ENCODE assay signal across 25 mouse cellular contexts in genomic region chr11:4545401-4545800, GRCm38 (mm10). TPM values are rescaled to one million over a fixed set of nuclear protein-coding genes. Genes with fewer than 3 reads are reported as not detected.
DNase-seq lines count a peak whose midpoint lies in the region; ATAC-seq and TF ChIP-seq lines count a peak whose summit lies in the region.
"Had no signal": no experiment of that assay in that cellular context is flagged by ENCODE, and none has a peak within 500 bp of the region (broad histone marks: within the 10 kb centered on the region; RNA-seq: fewer than 3 reads in every experiment).

No protein-coding gene starts in this region.

- no peak for TF ChIP-seq RAD21 in MEL (IDR thresholded peaks at IDR 0.05; ENCODE audit: low read depth, low read length)

- TF ChIP-seq EP300 in MEL (IDR thresholded peaks at IDR 0.05; ENCODE audit: low read depth in 1 of 2, low read length in 2 of 2) = no peak

- H3K4me1 ChIP-seq in MEL (ENCODE audit: control insufficient read depth in 1 of 2, insufficient read depth in 2 of 2, low read length in 2 of 2) = peaks cover 17 to 19% of the 10 kb centered on the region in 2 experiments
- H3K4me1 ChIP-seq in liver, embryonic 15.5 days (replicated peaks) = peaks cover 77% of the 10 kb centered on the region
- H3K4me1 ChIP-seq: hindbrain, embryonic 12.5 days; intestine, embryonic 15.5 days; neural tube, embryonic 13.5 days had no signal

- DNase-seq in A20 (ENCODE audit: low read depth, low spot score) (peak; percentile 23), MEL (ENCODE audit: low read depth, low spot score) (no peak), liver (peak; percentile 52)
- DNase-seq in right cerebral cortex, adult 2 months (ENCODE audit: low spot score in 2 of 2) = no peak
- no peak for DNase-seq in frontal cortex, postnatal 14 days (ENCODE audit: low spot score in 2 of 2)
- DNase-seq in cerebellum, adult 9-10 months = no peak
- DNase-seq: adrenal gland, postnatal 14 days; B cell, adult 2 months; gastrocnemius, postnatal 25 days; heart, adult 11 months; heart, postnatal 36 days; layer of hippocampus, postnatal 36 days; lung, embryonic 14.5 days; lung, postnatal 14 days; thymus, postnatal 4 days had no signal

- ATAC-seq in liver, embryonic 15.5 days (ENCODE audit: insufficient read depth) = no peak
- ATAC-seq: forebrain, embryonic 16.5 days; hindbrain, postnatal 0 days; intestine, embryonic 15.5 days; midbrain, embryonic 16.5 days had no signal

- no peak overlapping the region for H3K9ac ChIP-seq in MEL (ENCODE audit: control insufficient read depth, low read depth, low read length, poor library complexity, severe bottlenecking)
- peak overlapping the region; percentile 43 for H3K9ac ChIP-seq in liver, embryonic 15.5 days
- H3K9ac ChIP-seq: hindbrain, embryonic 12.5 days; intestine, embryonic 15.5 days; lung, embryonic 14.5 days; neural tube, embryonic 13.5 days had no signal

- no peaks in the 10 kb centered on the region for H3K9me3 ChIP-seq in MEL (replicated peaks; ENCODE audit: insufficient read depth, low read length)
- H3K9me3 ChIP-seq in liver, embryonic 15.5 days (replicated peaks) = no peaks in the 10 kb centered on the region
- H3K9me3 ChIP-seq: hindbrain, embryonic 12.5 days; intestine, embryonic 15.5 days; neural tube, embryonic 13.5 days had no signal

- TF ChIP-seq POLR2A in MEL (IDR thresholded peaks at IDR 0.05; ENCODE audit: control insufficient read depth in 1 of 2, insufficient read depth in 1 of 2, low read depth in 1 of 2, low read length in 2 of 2, poor library complexity in 1 of 2) = no peak

- no peaks in the 10 kb centered on the region for H3K27me3 ChIP-seq in MEL (ENCODE audit: control insufficient read depth in 1 of 2, insufficient read depth in 2 of 2, low read length in 2 of 2)
- H3K27me3 ChIP-seq in liver, embryonic 15.5 days = no peaks in the 10 kb centered on the region
- H3K27me3 ChIP-seq: hindbrain, embryonic 12.5 days; intestine, embryonic 15.5 days; neural tube, embryonic 13.5 days had no signal

- WGBS in liver, embryonic 15.5 days (ENCODE audit: insufficient replicate concordance) = 42% methylated on average over 4 of the region's 4 CpGs

- H3K27ac ChIP-seq in MEL (ENCODE audit: control insufficient read depth, low read depth, low read length) = no peak overlapping the region
- peak overlapping the region; percentile 87 for H3K27ac ChIP-seq in liver, embryonic 15.5 days (replicated peaks)
- H3K27ac ChIP-seq: hindbrain, embryonic 12.5 days; hindbrain, postnatal 0 days; intestine, embryonic 15.5 days; neural tube, embryonic 13.5 days had no signal

- TF ChIP-seq CTCF in MEL (IDR thresholded peaks at IDR 0.05 in 2 of 3, conservative IDR thresholded peaks at IDR 0.05 in 1 of 3; ENCODE audit: control insufficient read depth in 1 of 3, insufficient read depth in 1 of 3, low read depth in 2 of 3, low read length in 3 of 3, poor library complexity in 1 of 3, severe bottlenecking in 1 of 3) = no peak

- H3K4me3 ChIP-seq in MEL (ENCODE audit: control insufficient read depth in 1 of 2, insufficient read depth in 1 of 2, low read depth in 2 of 2, low read length in 2 of 2) = no peak overlapping the region
- H3K4me3 ChIP-seq in liver, embryonic 15.5 days (replicated peaks) = no peak overlapping the region
- H3K4me3 ChIP-seq: erythroblast, embryonic 14.5 days; hindbrain, embryonic 12.5 days; intestine, embryonic 15.5 days; myocyte; neural tube, embryonic 13.5 days had no signal

- H3K4me2 ChIP-seq in liver, embryonic 15.5 days = peak overlapping the region; percentile 29
- H3K4me2 ChIP-seq: heart, embryonic 11.5 days; hindbrain, embryonic 12.5 days; intestine, embryonic 15.5 days; lung, embryonic 14.5 days; neural tube, embryonic 13.5 days had no signal

- peaks cover 20% of the 10 kb centered on the region for H3K79me2 ChIP-seq in MEL (ENCODE audit: control insufficient read depth, insufficient read depth, low read length, poor library complexity)

- peaks cover 3 to 33% of the 10 kb centered on the region in 2 experiments for H3K36me3 ChIP-seq in MEL (ENCODE audit: control insufficient read depth in 1 of 2, insufficient read depth in 2 of 2, low read length in 2 of 2)
- peaks cover 12% of the 10 kb centered on the region for H3K36me3 ChIP-seq in liver, embryonic 15.5 days (replicated peaks)
- H3K36me3 ChIP-seq: hindbrain, embryonic 12.5 days; intestine, embryonic 15.5 days; neural tube, embryonic 13.5 days had no signal

TF ChIP-seq in MEL, 35 proteins besides CTCF, POLR2A, EP300 and RAD21:
- TF ChIP-seq BHLHE40 (IDR thresholded peaks at IDR 0.05; ENCODE audit: borderline replicate concordance, low read depth, low read length) = no peak
- TF ChIP-seq CHD2 (IDR thresholded peaks at IDR 0.05; ENCODE audit: low read length) = no peak
- 0 out of 2 replicates have a peak, but pooled peaks have one; percentile 20 for TF ChIP-seq MAX (IDR thresholded peaks at IDR 0.05; ENCODE audit: low read length)
- no peak for TF ChIP-seq CHD1 (IDR thresholded peaks at IDR 0.05; ENCODE audit: low read depth, low read length)

RNA-seq across cellular contexts. Expression of gene Mtmr3, which starts 49.3 kb away (rescaled TPM):
- total RNA-seq in MEL (2012; rRNA removed) = 31.9 and 36.5 TPM in 2 replicates
- polyA plus RNA-seq in MEL (2012; ENCODE audit: insufficient read depth in 1 of 2, insufficient read length in 2 of 2, low read depth in 1 of 2, low replicate concordance in 2 of 2, missing spikeins in 1 of 2) = 10 to 100 TPM in 1 of 2 experiments, not detected in 1; 29.1 TPM
- polyA plus RNA-seq in liver, embryonic 15.5 days (2015; fragmentation: Nextera tagmentation; extraction: Ambion mirVana) = 32.5 and 36.6 TPM in 2 replicates

Comparison
In these comparisons a context has a peak if more than half of its experiments do, and no peak if none do; other contexts are left out.
1. DNase-seq: peak in A20 (single experiment) and liver (single experiment); none in MEL (single experiment), right cerebral cortex, adult 2 months (0 of 2), frontal cortex, postnatal 14 days (0 of 2) and cerebellum, adult 9-10 months (single experiment).